Mouse (Mus musculus): ENCODE data around the gene Rere.

DNA sequence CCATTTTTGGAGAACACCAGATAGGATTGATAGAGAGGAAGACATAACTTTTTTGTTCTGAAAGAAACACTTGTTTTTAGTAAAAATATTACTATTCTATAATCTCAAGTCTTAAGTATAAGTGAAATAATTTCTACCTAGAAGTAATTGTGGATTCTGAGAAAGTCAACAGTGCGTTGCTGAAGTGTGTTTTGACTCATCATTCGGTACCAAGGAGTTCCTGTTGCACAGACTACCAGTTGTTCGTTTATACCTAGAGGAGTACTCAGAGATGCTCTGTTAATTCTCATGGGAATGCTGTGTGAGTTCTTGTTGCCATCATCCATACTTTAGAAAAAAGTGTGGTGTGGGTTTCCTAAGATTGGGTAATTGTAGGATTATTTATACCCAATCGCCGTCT is 154.1 kb downstream of the Rere start:
- TF ChIP-seq TAL1 (IDR thresholded peaks at IDR 0.05; ENCODE audit: low read length) (no peak), GATA1 (IDR thresholded peaks at IDR 0.05; ENCODE audit: low read length) (no peak)

Data from erythroblast, embryonic 14.5 days (primary cell).